Mouse (Mus musculus) hindbrain, postnatal 0 days (tissue): ENCODE data around the gene Crip2. TPM values are rescaled to one million over a fixed set of nuclear protein-coding genes. Genes with fewer than 3 reads are reported as not detected.
A peak's percentile ranks its signal among the peaks of the same experiment; 100 is the strongest.

Experiments used
- ATAC-seq: fragments of 200-750 bp; cut with Nextera tagmentation; 2 replicates; pipeline ENCODE4 v1.8.0; 2017; ENCODE audit warnings: mild to moderate bottlenecking, moderate TSS enrichment, moderate library complexity
- DNase-seq: peaks from one replicate; pipeline ENCODE4 v3.0.0-alpha.2; 2015; ENCODE audit warnings: low spot score
- H3K27ac ChIP-seq: fragments of 300-500 bp; sonication (generic); 2 replicates; pipeline ENCODE4 v1.5.1; 2014; ENCODE audit warnings: mild to moderate bottlenecking
- H3K27me3 ChIP-seq: fragments of 300-500 bp; sonication (generic); 2 replicates; pipeline ENCODE4 v1.6.1; 2014; ENCODE audit warnings: low read length, mixed read lengths; ENCODE audit not compliant: insufficient read depth
- H3K36me3 ChIP-seq: fragments of 300-500 bp; sonication (generic); 2 replicates; pipeline ENCODE4 v1.6.1; 2014; ENCODE audit warnings: low read length, mixed read lengths; ENCODE audit not compliant: insufficient read depth
- H3K4me1 ChIP-seq: fragments of 300-500 bp; sonication (generic); 2 replicates; pipeline ENCODE4 v1.6.1; 2014; ENCODE audit warnings: antibody characterized with exemption, low read length, mixed read lengths; ENCODE audit not compliant: insufficient read depth
- H3K4me2 ChIP-seq: fragments of 300-500 bp; sonication (generic); 2 replicates; pipeline ENCODE4 v1.6.1; 2014; ENCODE audit warnings: low read depth, mild to moderate bottlenecking, low read length, moderate library complexity, mixed read lengths
- H3K4me3 ChIP-seq: fragments of 300-500 bp; sonication (generic); 2 replicates; pipeline ENCODE4 v1.5.1; 2014; ENCODE audit warnings: low read length
- H3K9ac ChIP-seq: fragments of 300-500 bp; sonication (generic); replicated peaks from 2 replicates; pipeline ENCODE4 v1.6.1; 2014; ENCODE audit warnings: mild to moderate bottlenecking, low read length, moderate library complexity, mixed read lengths
- H3K9me3 ChIP-seq: fragments of 300-500 bp; sonication (generic); 2 replicates; pipeline ENCODE4 v1.6.1; 2016; ENCODE audit warnings: low read length, mixed read lengths
- CTCF ChIP-seq: IDR thresholded peaks from 2 replicates; pipeline ENCODE4 v1.5.1; 2016; ENCODE audit warnings: antibody characterized with exemption, control low read depth, low read depth
- WGBS: fragments of 180-500 bp; shearing (Covaris S2); extraction: QIAGEN DNeasy Blood & Tissue Kit; methylation state at CpG from one replicate; pipeline ENCODE4 v1.1.7; 2014; 5-methylcytosine and 5-hydroxymethylcytosine counted together
- polyA plus RNA-seq: library from polyadenylated mRNA; unstranded; fragments of >200 nt; fragmentation: Nextera tagmentation; extraction: Ambion mirVana; gene quantifications from 2 replicates; pipeline ENCODE4 v1.2.1, GENCODE M21; 2015
- total RNA-seq: library from RNA; depleted of rRNA; stranded (reverse); fragments of >200 nt; gene quantifications from 2 replicates; pipeline ENCODE4 v1.2.3, GENCODE M21; 2014

Crip2 gene
- total and polyA plus RNA-seq, 2 experiments from 2014 or later = 152 to 251 TPM

- H3K27ac ChIP-seq = peak within 1 kb of the TSS; percentile 76
- ATAC-seq (peak; percentile 99), DNase-seq (peak; percentile 100)
- peak; percentile 99 for TF ChIP-seq CTCF
- H3K27me3 ChIP-seq = no peaks in the 10 kb centered on the region
- peak within 1 kb of the TSS; percentile 62 for H3K9ac ChIP-seq
- H3K4me3 ChIP-seq = peak within 1 kb of the TSS; percentile 60
- WGBS = under 1% methylated on average over 46 of the region's 46 CpGs
- peaks cover 18% of the 10 kb centered on the region for H3K4me1 ChIP-seq
- H3K4me2 ChIP-seq = peak within 1 kb of the TSS; percentile 96
- H3K9me3 ChIP-seq = no peaks in the 10 kb centered on the region
- no peaks in the 10 kb centered on the region for H3K36me3 ChIP-seq
These were observed 16.0 kb downstream of the Crip2 start, which contains the start of gene Tedc1 for GRCm38 (mm10) chr12:113155887-113156539. Tedc1 (plus strand) TSS chr12:113156421.

- DNase-seq = no peak
- Histone ChIP-seq H3K27me3 (no peaks in the 10 kb centered on the region), H3K4me3 (peak overlapping the region; percentile 60), H3K4me1 (peaks cover 15% of the 10 kb centered on the region), H3K9me3 (no peaks in the 10 kb centered on the region), H3K4me2 (peak overlapping the region; percentile 96), H3K27ac (no peak overlapping the region), H3K36me3 (no peaks in the 10 kb centered on the region), H3K9ac (peak overlapping the region; percentile 40)
- TF ChIP-seq CTCF = no peak
- WGBS = under 1% methylated on average over 23 of the region's 23 CpGs
- ATAC-seq = no peak
These were observed 16.5 kb downstream of the Crip2 start for GRCm38 (mm10) chr12:113156540-113156929.

GRCm38 (mm10) chr12:113157002-113157401, 17.0 kb downstream of the Crip2 start:
- peaks cover 12% of the 10 kb centered on the region for H3K4me1 ChIP-seq
- H3K27ac ChIP-seq = no peak overlapping the region
- DNase-seq (peak; percentile 24), ATAC-seq (no peak)
- WGBS = 26% methylated on average over 8 of the region's 8 CpGs
- no peak for TF ChIP-seq CTCF
- peak overlapping the region; percentile 60 for H3K4me3 ChIP-seq
- H3K9me3 ChIP-seq = no peaks in the 10 kb centered on the region
- H3K9ac ChIP-seq = peak overlapping the region; percentile 40; the same call in 1 of the 2 replicates
- no peaks in the 10 kb centered on the region for H3K36me3 ChIP-seq
- peak overlapping the region; percentile 96 for H3K4me2 ChIP-seq
- H3K27me3 ChIP-seq = no peaks in the 10 kb centered on the region

GRCm38 (mm10) chr12:113157521-113157920, 17.5 kb downstream of the Crip2 start:
- Histone ChIP-seq H3K9me3 (no peaks in the 10 kb centered on the region), H3K36me3 (no peaks in the 10 kb centered on the region), H3K4me2 (no peak overlapping the region), H3K27me3 (no peaks in the 10 kb centered on the region), H3K9ac (no peak overlapping the region), H3K4me1 (peaks cover 12% of the 10 kb centered on the region), H3K4me3 (no peak overlapping the region), H3K27ac (no peak overlapping the region)
- ATAC-seq (no peak), DNase-seq (no peak)
- TF ChIP-seq CTCF = no peak
- 91% methylated on average over 8 of the region's 8 CpGs for WGBS

GRCm38 (mm10) chr12:113157971-113158370, 17.9 kb downstream of the Crip2 start:
- H3K27me3 ChIP-seq = no peaks in the 10 kb centered on the region
- H3K4me3 ChIP-seq = no peak overlapping the region
- DNase-seq (no peak), ATAC-seq (no peak)
- H3K27ac ChIP-seq = no peak overlapping the region
- H3K4me1 ChIP-seq = peaks cover 13% of the 10 kb centered on the region
- no peak for TF ChIP-seq CTCF
- H3K4me2 ChIP-seq = no peak overlapping the region
- H3K9ac ChIP-seq = no peak overlapping the region
- 87% methylated on average over 8 of the region's 8 CpGs for WGBS
- H3K36me3 ChIP-seq = no peaks in the 10 kb centered on the region
- no peaks in the 10 kb centered on the region for H3K9me3 ChIP-seq

GRCm38 (mm10) chr12:113163561-113164006, 23.5 kb downstream of the Crip2 start:
- no peak overlapping the region for H3K4me3 ChIP-seq
- peak overlapping the region; percentile 76 for H3K27ac ChIP-seq
- peaks cover 5% of the 10 kb centered on the region; the same call in 1 of the 2 replicates for H3K4me1 ChIP-seq
- ATAC-seq = peak; percentile 94
- H3K4me2 ChIP-seq = no peak overlapping the region
- no peaks in the 10 kb centered on the region for H3K9me3 ChIP-seq
- peak overlapping the region; percentile 29; the same call in 1 of the 2 replicates for H3K9ac ChIP-seq
- H3K36me3 ChIP-seq = no peaks in the 10 kb centered on the region
- H3K27me3 ChIP-seq = no peaks in the 10 kb centered on the region
- WGBS = 51% methylated on average over 11 of the region's 11 CpGs
- peak; percentile 77 for DNase-seq
- no peak for TF ChIP-seq CTCF

- Histone ChIP-seq H3K9me3 (no peaks in the 10 kb centered on the region), H3K9ac (no peak overlapping the region), H3K4me1 (peaks cover 3% of the 10 kb centered on the region; the same call in 1 of the 2 replicates), H3K4me3 (no peak overlapping the region), H3K36me3 (no peaks in the 10 kb centered on the region), H3K27me3 (no peaks in the 10 kb centered on the region), H3K27ac (no peak overlapping the region), H3K4me2 (no peak overlapping the region)
- WGBS = 84% methylated on average over 9 of the region's 9 CpGs
- ATAC-seq (no peak), DNase-seq (no peak)
- no peak for TF ChIP-seq CTCF
These were observed 28.0 kb downstream of the Crip2 start for GRCm38 (mm10) chr12:113168031-113168536.
